Mouse (Mus musculus) frontal cortex, postnatal 25 days (tissue): ENCODE results near the gene Cfap65.

Source experiments
- DNase-seq, 2 experiments: peaks; one replicate each; pipeline ENCODE4 v3.0.0; 2022; ENCODE audit warnings: low spot score in 2 of 2

The Cfap65 gene

GRCm38 (mm10) chr1:74936221-74936830 is 927 bp upstream of the Cfap65 start:
- no peak for DNase-seq

- no peak for DNase-seq
Observed at GRCm38 (mm10) chr1:74927621-74928296, 7.6 kb downstream of the Cfap65 start.

- peak; percentile 22 to 31 for DNase-seq
Observed at GRCm38 (mm10) chr1:74926721-74927120, 8.7 kb downstream of the Cfap65 start.

- no peak for DNase-seq
Observed at GRCm38 (mm10) chr1:74924464-74924863, 10.9 kb downstream of the Cfap65 start.

GRCm38 (mm10) chr1:74915706-74916105 is 19.7 kb downstream of the Cfap65 start:
- no peak for DNase-seq

GRCm38 (mm10) chr1:74902191-74902590 is 33.2 kb downstream of the Cfap65 start:
- DNase-seq = no peak

GRCm38 (mm10) chr1:74901686-74902085 is 33.7 kb downstream of the Cfap65 start:
- DNase-seq = peak; percentile 52 to 65

- DNase-seq = no peak
Observed at GRCm38 (mm10) chr1:74900341-74901285, 34.8 kb downstream of the Cfap65 start.

- no peak for DNase-seq
Observed at GRCm38 (mm10) chr1:74898656-74899431, 36.6 kb downstream of the Cfap65 start.

GRCm38 (mm10) chr1:74897976-74898375 is 37.4 kb downstream of the Cfap65 start:
- DNase-seq = no peak

- DNase-seq = peak in 1 of 2 experiments; percentile 65
Observed at GRCm38 (mm10) chr1:74894966-74895365, 40.4 kb downstream of the Cfap65 start.

GRCm38 (mm10) chr1:74893134-74893855 is 42.1 kb downstream of the Cfap65 start, which contains the start of gene Cryba2:
Cryba2 (minus strand) TSS chr1:74893143.
- peak in 1 of 2 experiments; percentile 37 for DNase-seq

GRCm38 (mm10) chr1:74892351-74893133 is 42.9 kb downstream of the Cfap65 start:
- no peak for DNase-seq

- DNase-seq = no peak
Observed at GRCm38 (mm10) chr1:74891513-74891912, 43.9 kb downstream of the Cfap65 start.

GRCm38 (mm10) chr1:74885369-74886042 is 49.9 kb downstream of the Cfap65 start, which contains the start of gene Fev:
Fev (minus strand) TSS chr1:74885419.
- no peak for DNase-seq

- DNase-seq = no peak
Observed at GRCm38 (mm10) chr1:74884196-74885141, 50.9 kb downstream of the Cfap65 start.

- DNase-seq = no peak
Observed at GRCm38 (mm10) chr1:74883441-74883840, 52.0 kb downstream of the Cfap65 start.

- DNase-seq = no peak
Observed at GRCm38 (mm10) chr1:74882828-74883227, 52.6 kb downstream of the Cfap65 start.
